Mouse (Mus musculus): Measurements from ENCODE around the gene Txnrd1. TPM values are rescaled to one million over a fixed set of nuclear protein-coding genes. Genes with fewer than 3 reads are reported as not detected.

The Txnrd1 gene
- total RNA-seq, 2 experiments from 2014 or later: 50.2 to 53.9 TPM

GRCm38 (mm10) chr10:82816441-82816840 is 17.3 kb upstream of the Txnrd1 start:
- DNase-seq (ENCODE audit: low spot score in 2 of 2): no peak

- DNase-seq (ENCODE audit: low spot score in 2 of 2): no peak
Measured at GRCm38 (mm10) chr10:82817514-82817913, 16.2 kb upstream of the Txnrd1 start.

DNA sequence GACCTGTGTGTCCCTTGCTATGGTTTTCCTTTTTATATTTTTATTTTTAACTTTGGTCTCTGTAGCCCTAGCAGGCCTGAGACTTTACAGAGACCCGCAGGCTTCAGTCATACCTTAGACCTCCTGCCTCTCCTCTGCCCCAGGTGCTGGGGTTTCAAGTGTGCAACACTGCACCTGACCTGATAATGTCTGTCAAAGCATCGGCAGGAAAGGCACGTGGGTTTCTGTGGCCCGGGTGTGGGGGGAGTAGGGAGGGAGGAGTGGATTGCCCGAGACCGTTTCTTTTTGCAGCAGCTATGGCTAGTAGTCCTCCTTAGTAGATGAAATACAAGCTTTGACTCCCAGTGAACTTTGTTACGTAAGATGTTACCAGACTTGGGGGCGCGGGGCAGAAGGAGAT is 15.8 kb upstream of the Txnrd1 start:
- DNase-seq (ENCODE audit: low spot score in 2 of 2): no peak

GRCm38 (mm10) chr10:82818661-82819060 is 15.1 kb upstream of the Txnrd1 start:
- DNase-seq (ENCODE audit: low spot score in 2 of 2): no peak

DNA sequence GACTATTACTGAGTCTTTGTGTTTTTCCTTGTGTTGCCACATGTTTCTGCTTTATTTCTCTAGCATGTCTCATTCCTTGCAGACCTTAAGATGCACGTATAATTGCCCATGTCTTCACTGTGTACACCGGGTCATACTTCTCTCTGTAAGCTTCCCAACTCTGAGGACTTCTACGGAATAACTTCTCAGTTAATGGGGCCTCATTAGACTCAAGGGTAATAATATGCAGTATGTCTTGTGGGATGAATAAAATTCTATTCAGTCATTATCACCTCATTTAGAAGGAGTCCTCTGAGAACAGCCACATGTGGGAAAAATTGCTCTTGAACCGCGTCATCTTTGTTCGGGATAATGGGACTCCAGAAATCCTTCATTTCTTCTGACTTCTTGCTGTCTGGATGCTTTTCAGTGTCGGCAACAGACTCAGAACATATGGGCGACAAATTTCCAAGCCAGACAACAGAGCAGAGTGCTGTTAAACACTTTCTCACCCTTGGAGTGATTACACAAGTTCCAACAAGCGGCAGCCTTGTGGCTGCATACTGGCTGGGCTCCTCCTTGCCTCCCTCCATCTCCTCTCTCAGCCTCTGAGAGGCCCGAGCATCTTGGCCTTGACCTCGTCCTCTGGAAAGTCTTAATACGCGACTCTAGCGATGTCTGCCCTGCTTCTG is 10.5 kb upstream of the Txnrd1 start:
- no peak for DNase-seq (ENCODE audit: low spot score in 2 of 2)

- no peak for DNase-seq (ENCODE audit: low spot score in 2 of 2)
Measured at GRCm38 (mm10) chr10:82823779-82824177, 10.0 kb upstream of the Txnrd1 start.

DNA sequence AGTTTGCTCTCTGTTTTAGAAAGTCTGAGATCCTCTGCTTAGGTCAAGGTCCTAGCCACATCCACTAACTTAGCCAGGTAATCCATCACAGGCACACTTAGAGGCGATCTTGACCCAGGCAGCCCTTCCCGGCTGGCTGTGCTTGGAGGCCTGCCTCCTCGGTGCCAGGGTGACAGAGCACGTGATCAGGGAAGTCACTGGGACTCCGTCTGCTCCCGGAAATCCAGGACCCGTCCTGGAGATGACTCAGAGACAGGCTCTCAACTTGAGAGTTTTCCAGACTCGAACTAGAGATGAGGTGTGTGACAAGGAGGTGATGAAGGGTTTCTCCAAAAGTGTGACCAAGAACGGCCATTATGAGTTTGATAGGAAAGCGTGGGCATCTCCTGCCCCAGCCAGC is 9.2 kb upstream of the Txnrd1 start:
- DNase-seq (ENCODE audit: low spot score in 2 of 2): no peak

DNA sequence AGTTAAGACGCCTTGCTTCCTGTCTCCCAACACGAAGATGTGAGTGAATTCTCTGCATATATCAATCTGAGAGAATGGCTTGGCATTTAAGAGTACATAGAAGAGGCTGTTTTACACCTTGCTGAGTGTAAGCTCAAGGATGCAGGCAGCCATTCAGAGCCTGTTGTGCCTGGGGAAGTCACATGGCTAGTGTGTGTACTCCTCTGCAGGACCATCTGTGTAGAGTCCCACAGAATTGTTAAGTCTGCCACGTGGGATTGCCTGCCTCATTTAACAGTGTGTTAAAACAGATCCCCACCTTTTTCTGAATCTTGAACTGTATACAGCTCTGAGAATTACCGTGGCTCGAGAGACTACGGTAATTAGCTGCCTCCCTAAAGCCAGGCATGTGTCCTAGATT is 7.2 kb upstream of the Txnrd1 start:
- DNase-seq (ENCODE audit: low spot score in 2 of 2): peak; percentile 13

- DNase-seq (ENCODE audit: low spot score in 2 of 2): no peak
Measured at GRCm38 (mm10) chr10:82835898-82836297, 2.1 kb downstream of the Txnrd1 start.

DNA sequence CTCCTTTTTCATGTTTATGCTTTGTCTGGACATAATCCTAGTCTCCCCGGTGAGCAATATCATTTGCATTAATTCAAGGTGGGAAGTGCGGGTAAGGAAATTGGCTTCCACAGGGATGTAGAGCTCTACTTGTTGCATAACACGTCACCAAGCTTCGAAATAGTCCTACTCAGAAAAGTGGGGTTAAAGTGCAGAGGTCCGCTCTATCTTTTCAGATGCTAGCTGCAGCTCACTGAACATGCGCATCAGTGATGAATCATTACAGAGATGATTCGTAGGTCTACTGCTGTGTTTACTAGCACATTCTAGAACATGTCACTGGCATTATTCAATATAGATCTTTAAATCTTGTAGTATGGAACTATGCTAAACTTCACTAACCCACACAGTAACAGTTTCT is 4.6 kb downstream of the Txnrd1 start:
- DNase-seq (ENCODE audit: low spot score in 2 of 2): no peak

DNA sequence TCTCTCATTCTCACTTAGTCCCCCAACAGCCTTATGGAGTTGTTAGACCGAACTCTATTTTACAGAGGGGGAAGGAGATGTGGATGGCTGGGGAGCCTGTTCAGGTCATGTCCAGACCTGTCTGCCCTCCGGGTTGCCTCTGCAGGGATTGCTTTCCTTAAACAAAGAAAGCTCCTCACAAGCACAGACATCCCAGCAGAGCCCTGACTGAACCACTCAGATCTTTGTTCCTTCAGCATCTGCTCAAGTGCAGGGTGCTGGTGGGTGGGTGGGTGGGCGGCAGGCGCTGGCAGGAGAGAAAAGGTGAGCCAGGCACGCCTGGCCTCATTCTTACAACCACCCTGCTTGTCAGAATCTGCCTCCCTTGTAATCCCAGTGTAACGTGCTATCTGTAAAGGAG is 10.3 kb downstream of the Txnrd1 start:
- no peak for DNase-seq (ENCODE audit: low spot score in 2 of 2)

DNA sequence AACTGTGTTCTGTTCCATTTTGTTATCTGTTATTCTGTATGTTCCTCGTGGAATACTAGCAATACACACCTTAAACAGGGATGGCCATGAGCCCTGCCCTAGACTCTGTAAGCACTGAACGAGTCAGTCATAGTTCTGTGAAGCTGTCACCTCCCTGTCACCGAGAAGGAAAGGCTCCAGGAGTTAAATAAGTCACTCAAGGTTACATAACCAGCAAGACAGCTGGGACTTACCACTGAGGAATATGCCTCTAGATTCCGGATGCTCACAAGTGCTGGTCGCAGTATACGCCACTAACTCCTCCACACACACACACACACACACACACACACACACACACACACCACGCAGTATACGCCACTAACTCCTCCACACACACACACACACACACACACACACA is 11.0 kb downstream of the Txnrd1 start:
- DNase-seq (ENCODE audit: low spot score in 2 of 2): peak in 1 of 2 experiments; percentile 13

DNA sequence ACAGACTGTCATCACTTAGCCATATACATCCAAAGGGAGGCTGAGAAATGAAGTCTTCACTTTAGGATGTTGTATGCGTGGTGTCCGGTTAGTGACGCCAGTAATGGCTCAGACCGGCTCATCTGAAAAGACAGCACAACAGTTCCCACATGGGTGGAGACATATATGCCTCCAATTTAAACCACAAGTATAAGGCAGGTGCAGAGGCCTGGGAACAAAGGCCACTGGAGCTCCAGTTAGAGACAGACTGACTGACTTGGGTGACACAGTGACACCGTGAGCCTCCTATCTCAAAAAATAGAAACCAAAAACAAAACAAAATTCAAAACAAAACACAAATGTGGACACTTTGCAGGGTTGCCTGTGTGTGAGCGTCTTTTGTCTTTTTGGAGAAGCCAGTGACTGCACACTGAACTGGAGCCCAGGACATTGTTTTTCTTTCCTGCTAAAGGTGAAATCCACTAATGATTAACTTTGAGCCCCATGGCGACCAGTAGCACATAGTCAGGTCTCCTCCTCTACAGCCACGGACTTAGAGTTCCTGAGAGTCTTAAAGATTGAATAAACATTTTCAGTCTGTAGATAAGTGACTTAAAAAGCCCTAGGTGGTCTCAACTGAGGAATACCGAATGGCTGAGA is 14.2 kb downstream of the Txnrd1 start:
- no peak for DNase-seq (ENCODE audit: low spot score in 2 of 2)

GRCm38 (mm10) chr10:82849686-82850353 is 16.1 kb downstream of the Txnrd1 start:
- no peak for DNase-seq (ENCODE audit: low spot score in 2 of 2)

DNA sequence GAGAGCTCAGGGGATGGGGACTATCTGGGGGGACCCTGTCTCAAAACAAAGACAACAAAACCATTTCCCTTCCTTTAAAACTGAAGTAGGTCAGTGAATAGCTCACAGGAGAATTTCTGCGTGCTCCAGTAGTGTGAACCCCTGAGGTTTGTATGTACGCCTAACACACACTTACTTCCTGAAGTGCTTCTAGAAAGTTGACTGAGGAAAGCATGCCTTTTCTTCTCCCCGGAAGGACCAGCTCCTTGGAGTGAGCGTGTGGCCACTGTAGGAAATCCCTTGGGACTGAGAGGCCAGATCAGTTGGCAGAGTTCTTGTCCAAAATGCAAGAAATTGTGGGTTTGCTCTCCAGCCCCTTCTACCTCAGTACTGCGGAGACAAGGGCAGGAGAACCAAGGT is 16.6 kb downstream of the Txnrd1 start:
- DNase-seq (ENCODE audit: low spot score in 2 of 2): no peak

DNA sequence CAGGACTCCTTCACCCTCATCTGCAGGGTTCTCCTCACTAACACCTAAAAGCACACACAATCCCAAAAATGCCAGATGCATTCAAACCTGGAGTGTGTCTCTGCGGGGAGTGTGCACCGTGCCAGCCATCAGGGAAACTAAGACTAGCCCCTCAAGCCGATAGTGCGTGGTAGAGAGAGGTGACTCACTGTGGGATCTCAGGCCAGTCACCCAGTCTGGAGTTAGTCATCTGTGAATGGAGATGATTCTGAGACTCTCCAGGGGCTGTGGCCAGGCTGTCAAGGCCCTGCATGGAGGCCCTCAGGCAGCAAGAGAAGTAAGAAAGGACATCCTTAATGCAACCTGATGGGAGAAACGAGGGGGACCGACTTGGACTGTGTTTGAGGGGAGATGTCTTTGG is 18.0 kb downstream of the Txnrd1 start:
- no peak for DNase-seq (ENCODE audit: low spot score in 2 of 2)

- DNase-seq (ENCODE audit: low spot score in 2 of 2): no peak
Measured at GRCm38 (mm10) chr10:82858032-82858680, 24.4 kb downstream of the Txnrd1 start.

GRCm38 (mm10) chr10:82858691-82859532 is 25.2 kb downstream of the Txnrd1 start:
- DNase-seq (ENCODE audit: low spot score in 2 of 2): peak; percentile 87 to 94

- no peak for DNase-seq (ENCODE audit: low spot score in 2 of 2)
Measured at GRCm38 (mm10) chr10:82859533-82859915, 25.8 kb downstream of the Txnrd1 start.

- DNase-seq (ENCODE audit: low spot score in 2 of 2): peak; percentile 40 to 59
Measured at GRCm38 (mm10) chr10:82860181-82860928, 26.6 kb downstream of the Txnrd1 start.

All from left cerebral cortex, adult 18-20 months (tissue).